Mouse (Mus musculus): ENCODE measurements around the gene Iffo1.

Gene Iffo1

DNA sequence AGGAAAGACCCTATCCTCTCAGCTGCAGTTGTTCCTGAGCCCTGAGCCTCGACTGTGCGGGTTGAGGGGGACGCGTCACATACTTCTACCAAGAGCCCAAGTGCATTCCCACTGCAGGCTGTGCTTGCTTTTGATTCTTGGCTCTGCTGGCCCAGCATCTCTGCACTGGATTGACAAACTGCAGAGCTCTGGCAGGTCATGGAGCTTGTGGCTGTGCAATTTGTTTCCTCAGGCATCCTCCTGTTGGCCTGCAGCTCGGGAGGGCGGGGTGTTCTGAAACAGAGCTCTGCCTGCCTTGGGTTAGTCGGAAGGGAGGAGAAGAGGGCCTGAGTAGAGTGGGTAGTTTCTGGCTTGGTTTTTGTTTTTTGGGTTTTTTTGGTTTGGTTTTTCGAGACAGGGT lies 2.6 kb upstream of the Iffo1 start:
- no peak for DNase-seq (ENCODE audit: low spot score)

DNA sequence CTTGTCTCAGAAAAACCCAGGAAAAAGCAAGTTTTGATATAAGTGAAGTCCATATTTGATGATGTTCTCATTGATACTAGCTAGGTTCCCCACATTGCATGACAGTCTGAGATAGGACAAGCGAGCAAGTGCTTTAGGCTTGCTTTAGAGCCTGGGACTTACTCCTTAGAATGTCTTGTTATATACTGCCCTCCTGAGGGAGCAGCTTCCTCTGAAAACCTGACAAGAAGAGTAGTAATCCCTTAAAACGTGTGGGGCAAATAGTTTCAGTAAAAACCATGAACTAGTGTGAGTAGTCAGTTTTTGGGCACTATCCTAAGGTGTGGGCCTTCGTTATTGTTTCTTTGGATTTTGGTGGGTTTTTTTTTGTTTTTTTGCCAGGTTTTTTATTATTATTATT lies 1.9 kb upstream of the Iffo1 start:
- no peak for DNase-seq (ENCODE audit: low spot score)

DNA sequence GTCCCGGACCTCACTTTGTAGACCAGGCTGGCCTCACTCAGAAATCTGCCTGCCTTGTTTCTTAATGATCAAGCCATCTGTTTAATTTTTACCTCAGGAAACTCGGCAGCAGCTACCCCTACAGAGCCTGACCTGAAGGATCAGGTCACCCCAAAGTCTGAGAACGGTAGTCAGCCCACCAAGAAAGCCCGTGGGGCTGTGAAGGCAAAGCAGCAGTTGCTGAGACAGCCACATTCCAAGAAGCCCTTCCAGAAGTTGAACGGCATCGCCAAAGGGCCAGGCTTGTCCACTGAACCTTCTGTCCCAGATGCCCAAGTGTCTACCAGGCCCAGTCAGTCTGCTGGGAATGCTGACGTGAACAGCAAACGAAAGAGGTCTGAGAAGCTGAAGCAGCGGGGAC lies 1.1 kb upstream of the Iffo1 start:
- DNase-seq (ENCODE audit: low spot score), result no peak

DNA sequence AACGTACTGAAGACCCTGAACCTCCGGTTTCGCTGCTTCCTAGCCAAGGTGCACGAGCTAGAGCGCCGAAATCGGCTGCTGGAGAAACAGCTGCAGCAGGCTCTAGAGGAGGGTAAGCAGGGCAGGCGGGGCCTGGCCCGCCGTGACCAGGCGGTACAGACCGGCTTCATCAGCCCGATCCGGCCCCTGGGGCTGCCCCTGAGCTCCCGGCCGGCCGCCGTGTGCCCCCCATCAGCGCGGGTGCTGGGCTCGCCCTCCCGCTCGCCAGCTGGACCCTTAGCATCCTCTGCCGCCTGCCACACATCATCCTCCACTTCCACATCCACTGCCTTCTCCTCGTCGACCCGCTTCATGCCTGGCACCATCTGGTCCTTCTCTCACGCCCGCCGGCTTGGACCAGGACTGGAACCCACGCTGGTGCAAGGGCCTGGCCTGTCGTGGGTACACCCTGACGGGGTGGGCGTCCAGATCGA lies 474 bp downstream of the Iffo1 start:
- DNase-seq (ENCODE audit: low spot score), result no peak

DNA sequence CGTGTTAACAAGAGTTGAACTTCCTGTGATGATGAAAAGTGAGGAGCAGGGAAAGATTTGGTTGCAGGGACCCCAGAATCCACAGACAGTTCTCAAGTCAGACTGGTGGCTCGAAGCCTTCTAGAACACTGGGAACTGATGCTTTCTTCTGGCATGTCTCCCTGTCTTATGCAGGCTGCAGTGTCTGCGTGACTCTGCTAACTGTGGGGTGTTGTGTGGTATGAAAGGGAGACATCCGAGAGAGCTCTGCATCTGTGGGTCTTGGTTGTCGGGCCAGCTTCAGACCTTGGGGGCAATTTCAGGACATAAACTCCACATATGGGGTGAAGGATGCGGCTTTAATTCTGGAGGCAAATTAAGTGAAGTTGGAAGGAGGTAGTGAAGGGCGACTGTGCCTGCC lies 1.1 kb downstream of the Iffo1 start:
- no peak for DNase-seq (ENCODE audit: low spot score)

DNA sequence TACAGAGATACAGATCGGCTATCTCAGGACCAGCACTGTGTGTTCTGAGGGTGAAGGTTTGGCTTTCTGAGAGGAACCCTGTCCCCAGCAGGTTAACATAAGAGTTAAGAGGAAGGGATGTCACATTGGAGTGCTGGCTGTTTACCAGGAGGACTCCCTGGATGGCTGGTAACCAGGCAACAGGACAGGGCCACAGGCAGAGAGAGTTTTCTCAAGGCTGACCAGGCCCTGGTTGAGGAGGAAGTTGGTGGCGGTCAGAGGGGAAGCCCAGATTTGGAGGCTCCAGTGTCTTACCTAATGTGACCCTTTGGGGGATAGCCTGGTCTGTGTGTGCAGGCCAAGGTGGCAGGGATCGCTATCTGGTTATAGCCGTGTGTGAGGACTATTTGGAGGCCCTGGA lies 1.8 kb downstream of the Iffo1 start:
- DNase-seq (ENCODE audit: low spot score), result no peak

DNA sequence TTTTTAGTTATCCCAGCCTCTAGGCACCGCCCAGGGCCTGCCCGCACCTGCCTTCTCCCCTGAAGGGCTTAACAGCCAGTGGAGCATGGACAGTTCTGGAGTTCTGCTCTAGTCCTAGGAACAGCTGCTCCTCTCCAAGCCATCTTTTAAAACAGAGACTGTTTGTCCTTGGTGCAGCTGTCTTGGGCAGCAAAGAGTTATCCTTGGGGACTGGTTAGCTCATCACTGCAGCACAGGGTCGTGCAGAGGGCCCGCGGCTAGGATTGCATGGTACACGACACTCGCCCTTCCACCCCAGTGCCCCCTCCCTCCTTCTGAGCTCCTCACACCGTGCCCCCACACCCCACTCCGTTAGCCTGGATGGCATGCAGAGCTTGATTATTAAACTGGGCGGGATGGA lies 2.3 kb downstream of the Iffo1 start:
- DNase-seq (ENCODE audit: low spot score), result no peak

DNA sequence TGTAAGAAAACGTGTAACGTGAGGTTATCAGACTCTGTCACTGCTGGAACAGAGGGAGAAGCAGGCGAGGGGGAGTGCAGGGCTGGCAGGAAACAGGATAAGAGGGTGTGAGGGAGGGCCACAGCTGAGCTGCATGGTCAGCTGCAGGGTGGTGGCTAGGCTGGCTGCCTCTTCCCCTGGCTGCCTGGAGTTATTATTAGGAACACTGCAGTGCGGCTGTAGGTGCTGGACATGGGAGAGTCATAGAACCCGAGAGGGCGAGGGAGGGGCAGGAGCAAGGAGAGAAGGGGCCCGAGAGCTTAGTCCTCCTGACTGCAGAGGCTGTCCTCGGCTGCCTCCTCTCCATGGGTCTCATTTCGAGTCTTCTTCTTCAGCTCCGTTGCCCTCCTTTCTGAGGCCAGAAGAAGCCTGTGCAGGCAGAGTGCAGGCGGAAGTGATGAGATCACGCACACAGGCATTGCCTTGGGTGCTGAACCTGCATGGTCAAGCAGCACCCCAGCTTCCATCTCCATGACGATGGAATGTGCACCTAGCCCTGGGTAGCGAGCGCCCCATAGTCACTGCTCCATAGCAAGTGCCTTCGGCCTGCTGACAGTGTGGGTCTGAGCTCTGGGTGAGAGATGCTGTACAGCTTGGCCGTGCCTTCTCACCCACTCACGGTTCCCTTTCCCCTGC lies 3.3 kb downstream of the Iffo1 start:
- DNase-seq (ENCODE audit: low spot score), result peak; percentile 26

DNA sequence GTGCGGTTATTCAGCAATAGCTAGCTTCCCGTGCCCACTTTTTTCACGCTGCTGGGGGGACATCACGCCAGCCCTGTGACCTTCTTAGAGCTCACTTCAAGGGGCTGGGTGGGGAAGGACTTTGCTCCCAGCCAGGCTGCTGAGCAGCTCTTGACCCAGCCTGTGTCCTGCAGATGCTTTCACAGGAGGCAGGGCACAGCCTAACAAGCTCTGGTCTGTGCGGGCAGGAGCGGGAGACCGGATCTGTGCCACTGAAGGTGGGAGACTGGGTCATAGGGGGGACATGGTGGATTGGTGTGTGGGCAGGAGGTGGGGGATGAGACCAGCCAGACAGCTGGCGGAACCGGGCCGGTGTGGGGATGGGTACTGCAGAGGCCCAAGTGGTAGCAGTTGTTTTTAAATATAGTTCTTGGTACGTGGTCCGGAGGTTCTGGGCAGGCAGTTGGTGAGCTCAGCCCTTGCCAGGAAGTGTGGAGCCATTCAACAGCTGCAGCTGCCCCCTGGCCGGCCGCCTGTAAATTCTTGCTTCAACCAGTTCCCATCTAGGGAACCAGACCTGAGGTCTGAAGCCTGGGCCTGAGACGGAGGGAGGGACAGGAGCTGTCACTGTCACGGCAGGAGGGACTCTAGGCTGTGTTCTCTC lies 4.0 kb downstream of the Iffo1 start:
- DNase-seq (ENCODE audit: low spot score), result no peak

DNA sequence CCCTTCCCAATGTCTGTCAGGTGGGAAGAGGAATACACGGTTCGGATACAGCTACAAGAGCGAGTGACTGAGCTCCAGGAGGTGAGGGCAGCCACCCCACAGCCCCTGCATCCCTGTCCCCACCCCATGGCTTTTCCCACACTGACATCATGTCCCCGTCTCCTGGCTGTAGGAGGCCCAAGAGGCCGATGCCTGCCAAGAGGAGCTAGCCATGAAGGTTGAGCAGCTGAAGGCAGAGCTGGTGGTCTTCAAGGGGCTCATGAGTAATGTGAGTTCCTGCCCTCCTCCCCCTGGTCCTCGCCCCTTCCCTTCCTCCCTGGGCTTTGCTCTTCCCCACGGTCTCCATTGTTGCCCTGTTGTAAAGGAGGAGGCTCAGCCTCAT lies 4.5 kb downstream of the Iffo1 start:
- DNase-seq (ENCODE audit: low spot score), result no peak

DNA sequence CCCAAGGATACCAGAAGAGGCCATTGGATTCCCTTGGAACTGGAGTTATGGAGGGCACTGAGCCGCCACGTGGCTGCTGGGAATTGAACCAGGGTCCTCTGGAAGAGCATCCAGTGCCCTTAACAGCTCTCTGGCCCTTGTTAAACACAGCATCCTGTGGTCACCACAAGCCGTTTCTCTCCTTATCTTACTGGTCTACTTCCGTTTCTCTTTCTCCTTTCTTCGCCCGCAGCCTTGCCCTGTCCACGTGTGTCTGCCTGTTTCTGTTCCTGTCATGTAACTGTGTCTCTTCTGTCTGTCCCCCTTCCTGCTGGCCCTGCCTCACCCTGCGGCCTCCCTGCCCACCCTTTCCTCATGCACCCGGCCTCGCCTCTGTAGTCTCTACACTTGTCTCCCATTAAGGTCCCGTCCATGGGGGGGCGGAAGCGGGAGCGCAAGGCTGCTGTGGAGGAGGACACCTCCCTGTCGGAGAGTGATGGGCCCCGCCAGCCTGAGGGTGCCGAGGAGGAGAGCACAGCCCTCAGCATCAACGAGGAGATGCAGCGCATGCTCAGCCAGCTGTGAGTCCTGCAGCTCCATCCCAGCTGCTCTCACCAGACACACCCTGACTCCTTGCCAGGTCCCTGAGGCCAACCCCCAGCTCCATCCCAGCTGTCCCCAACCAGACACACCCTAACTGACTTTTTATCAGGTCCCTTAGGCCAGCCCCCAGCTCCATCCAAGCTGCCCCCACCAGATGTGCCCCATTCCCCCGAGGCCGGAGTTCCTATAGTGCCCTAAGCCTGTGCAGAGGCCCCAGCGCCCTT lies 7.4 kb downstream of the Iffo1 start:
- no peak for DNase-seq (ENCODE audit: low spot score)

DNA sequence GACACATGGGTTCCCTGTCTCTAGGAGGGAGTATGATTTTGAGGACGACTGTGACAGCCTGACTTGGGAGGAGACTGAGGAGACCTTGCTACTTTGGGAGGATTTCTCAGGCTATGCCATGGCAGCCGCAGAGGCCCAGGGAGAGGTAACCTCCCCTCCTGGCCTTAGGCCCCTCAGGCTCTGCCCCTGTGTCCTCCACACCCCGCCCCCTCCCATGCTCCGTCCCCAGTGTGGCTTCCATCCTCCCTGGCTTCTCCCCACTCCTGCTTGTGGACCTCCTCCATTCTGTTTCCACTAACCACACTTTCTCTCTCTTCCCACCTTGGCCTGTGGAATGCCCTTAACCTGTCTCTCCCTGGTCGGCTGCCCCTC lies 8.0 kb downstream of the Iffo1 start:
- DNase-seq (ENCODE audit: low spot score), result no peak

DNA sequence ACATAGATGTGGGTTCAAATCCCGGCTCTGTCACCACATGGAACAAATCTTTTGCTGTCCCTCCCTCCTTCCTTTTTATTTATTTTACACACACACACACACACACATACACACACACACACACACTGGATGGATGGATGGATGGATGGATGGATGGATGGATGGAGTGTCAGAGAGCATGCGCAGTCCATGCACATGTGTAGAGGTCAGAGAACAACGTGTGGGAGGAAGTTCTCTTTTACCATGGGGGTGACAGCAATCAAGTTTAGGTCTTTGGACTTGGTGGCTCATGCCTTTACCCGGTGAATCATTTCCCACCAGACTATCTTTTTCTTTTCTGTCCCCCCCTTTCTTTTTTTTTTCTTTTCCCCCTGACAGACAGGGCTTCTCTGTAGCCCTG lies 8.6 kb downstream of the Iffo1 start:
- DNase-seq (ENCODE audit: low spot score), result no peak

DNA sequence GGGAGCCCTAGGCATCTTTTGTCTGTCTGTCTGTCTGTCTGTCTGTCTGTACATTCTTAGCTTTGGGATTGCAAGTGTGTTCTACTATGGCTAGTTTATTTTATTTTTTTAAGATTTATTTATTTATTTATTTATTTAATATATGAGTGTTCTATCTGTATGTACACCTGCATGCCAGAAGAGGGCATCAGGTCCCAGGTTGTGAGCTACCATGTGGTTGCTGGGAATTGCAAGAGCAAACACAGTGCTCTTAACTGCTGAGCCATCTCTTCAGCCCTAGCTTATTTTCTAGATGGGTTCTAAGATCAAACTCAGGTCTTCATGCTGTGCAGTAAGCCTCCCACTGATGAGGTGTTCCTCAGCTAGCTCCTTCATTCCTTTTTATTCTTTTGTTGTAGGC lies 9.5 kb downstream of the Iffo1 start:
- peak; percentile 31 for DNase-seq (ENCODE audit: low spot score)

DNA sequence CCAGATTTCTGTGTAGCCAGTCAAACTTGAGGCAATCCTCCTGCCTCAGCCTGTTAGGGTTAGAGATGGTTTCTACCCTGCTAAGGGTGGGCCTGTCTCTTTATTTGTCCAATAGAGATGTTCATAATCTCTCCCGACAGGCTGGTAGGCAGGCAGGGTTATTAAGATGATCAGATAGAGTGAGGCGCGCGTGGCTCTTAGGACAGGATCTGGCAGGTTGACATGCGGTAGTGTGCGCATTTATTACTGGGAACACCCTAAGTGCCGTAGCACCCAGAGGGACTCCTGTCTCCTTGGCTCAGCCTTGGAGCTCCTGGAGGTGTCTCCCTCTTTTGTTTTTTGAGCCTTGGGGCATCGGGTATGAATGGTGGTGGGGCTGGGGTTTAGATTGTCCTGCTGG lies 10.2 kb downstream of the Iffo1 start:
- DNase-seq (ENCODE audit: low spot score), result no peak

DNA sequence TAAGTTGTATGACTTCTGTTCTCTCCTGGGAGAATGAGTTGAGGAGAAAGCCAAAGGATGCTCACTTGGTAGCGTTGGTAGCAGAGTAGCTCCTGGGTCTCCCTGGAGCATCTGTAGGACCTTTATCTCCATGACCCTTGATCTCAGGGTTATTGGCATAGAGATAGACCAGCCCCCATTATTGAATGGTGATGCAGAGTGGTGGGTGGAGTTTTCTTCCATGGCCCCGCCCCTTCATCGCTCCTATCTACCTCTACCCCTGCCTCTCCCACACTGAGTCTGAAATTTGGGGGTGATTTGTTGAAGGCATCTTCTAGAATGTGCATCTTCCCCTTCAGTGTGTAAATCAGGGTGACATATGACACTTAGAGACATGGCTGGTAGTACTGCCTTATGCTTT lies 11.4 kb downstream of the Iffo1 start:
- no peak for DNase-seq (ENCODE audit: low spot score)

DNA sequence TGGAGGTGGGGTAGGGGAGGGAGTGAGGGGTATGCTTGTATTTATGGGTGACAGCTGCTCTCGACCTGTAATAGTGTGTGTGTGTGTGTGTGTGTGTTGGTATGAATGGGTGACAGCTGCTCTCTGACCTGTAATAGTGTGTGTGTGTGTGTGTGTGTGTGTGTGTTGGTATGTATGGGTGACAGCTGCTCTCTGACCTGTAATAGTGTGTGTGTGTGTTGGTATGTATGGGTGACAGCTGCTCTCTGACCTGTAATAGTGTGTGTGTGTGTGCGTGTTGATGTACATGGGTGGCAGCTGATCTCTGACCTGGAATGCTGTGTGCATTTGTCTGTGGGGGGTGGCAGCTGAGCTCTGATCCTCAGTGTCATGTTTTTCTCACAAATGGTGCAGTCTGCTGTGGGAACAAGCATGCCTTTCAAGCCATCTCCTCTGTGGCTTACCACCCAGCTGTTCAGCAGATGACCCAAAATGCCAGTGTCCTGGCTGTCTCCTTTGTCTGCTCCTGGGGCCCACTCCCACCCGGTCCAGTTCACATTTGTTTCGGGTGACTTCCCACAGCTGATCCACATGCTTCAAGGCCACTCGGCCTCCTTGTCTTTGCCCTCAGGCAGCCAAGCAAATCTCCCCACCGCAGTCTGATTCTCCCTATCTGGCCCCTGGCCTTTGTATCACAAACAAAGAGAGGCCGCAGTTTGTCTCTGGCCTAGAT lies 12.0 kb downstream of the Iffo1 start:
- DNase-seq (ENCODE audit: low spot score), result peak; percentile 80

DNA sequence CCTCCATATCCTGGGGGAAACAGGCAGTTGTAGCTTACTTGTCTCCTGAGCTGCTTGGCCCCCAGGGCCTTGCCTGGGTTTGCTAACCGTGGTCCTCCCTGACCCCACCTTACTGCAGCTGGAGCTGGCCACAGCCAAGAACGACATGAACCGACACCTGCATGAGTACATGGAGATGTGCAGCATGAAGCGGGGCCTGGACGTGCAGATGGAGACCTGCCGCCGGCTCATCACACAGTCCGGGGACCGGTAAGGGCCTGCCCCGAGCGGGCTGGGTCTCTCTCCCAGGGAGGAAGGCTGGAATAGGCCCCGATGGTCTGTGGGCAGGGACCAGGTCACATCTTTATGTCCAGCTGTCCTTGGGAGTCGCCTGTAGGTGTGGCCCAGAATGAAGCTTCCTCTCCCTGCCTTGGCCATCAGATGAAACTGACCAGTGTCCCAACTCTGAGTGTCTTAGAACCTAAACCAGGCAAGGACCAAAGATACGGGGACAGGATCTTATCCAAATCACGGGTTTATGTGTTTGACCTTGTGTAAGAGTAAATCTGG lies 14.0 kb downstream of the Iffo1 start:
- no peak for DNase-seq (ENCODE audit: low spot score)

DNA sequence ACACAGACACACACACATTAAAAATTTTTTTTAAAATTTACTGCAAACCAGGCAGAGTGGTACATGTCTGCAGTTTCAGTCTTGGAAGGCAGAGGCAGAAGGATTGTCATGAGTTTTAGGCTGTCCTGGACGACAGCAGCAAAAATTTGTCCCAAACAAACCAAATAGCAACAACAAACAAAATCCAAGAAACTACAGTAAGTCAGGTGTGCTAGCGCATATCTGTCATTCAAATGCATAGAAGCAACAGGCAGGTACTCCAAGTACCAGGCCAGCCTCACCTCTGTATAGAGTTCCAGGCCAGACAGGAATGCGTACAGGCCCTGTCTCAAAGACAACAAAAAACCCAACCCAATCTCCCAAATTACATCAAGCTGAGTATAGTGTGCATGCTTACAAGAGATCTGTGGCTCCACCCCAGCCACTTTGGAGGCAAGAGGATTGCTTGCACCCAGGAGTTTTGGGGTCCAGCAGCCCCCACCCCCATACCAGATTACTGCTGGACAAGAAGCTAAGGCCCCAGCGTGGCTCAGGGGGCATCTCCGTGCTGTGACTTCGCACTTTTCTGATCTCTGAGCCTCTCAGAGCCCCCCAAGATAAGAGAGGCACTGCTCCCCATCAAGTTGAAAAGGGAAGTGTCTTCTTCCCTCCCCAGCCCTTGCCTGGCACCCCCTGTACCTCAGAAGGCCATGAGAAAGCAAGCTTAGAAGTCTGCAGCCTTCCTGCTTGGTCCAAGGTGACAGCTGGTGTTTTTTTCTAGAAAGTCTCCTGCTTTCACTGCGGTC lies 14.9 kb downstream of the Iffo1 start:
- DNase-seq (ENCODE audit: low spot score), result no peak

DNA sequence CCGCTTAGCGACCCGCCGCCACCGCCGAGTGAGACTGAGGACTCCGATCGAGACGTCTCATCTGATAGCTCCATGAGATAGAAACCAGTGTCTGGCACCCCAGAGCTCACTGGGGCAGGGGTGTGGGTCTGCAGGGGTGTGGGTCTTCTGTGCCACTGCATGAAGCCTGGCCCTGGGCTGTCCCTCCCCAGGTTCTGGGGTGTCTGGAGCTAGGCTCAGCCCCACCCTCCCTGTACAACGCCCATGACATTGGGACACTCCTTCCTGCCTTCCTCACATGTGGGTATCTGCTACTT lies 15.5 kb downstream of the Iffo1 start:
- DNase-seq (ENCODE audit: low spot score), result no peak

DNA sequence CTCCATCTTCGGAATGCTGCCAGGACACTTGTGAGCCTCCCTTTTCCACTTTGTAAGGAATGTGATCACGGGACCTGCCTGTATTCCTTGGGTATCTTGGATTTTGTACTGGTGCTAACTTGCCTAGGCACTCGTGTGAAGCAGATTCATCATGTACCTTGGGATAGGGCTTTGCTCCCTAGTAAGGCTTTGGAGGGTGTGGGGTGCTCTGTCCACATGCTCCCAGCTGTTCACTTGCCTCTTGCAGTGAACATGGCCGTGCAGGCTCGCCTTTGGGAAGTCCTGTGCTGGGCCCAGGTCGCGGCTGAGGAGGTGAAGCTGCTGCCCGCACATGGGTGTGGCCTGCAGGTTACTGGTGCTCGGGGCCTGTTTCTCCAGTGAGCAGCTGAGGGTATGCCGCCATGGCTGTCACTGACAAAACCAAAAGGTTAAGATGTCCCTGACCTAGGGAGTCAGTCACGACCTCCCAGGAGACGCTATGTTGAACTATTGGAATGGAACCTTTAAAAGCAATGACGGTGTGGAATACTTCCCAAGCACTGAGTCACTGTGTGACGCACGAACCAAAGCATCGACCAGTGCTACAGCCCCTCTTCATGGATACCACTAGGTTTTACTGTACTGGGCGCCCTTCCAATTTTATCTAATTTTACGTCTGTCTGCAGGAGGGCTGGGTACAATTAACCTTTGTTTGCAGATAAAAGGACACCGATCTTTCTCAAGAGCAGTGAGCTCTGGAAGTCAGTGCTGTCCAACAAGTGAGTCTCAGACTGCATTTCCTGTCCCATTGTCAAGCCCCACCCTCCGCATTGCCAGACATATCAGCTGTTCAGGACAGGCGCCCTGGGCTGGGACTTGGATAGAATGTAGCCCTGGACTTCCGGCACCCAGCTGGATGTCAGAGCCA lies 16.1 kb downstream of the Iffo1 start:
- DNase-seq (ENCODE audit: low spot score), result peak; percentile 77

All from embryo, embryonic 10.5 days (tissue).